Mouse (Mus musculus): ENCODE results near the gene Wfdc3.
A peak's percentile ranks its signal among the peaks of the same experiment; 100 is the strongest.
"Not testable (repeated sequence)": the region's sequence is repeated elsewhere in the genome, so short reads cannot be mapped to it uniquely, and the experiment has no call there.

Gene Wfdc3

GRCm38 (mm10) chr2:164735446-164735845 lies 10.3 kb downstream of the Wfdc3 start:
- DNase-seq: no peak

- DNase-seq: no peak
Measured at GRCm38 (mm10) chr2:164734839-164735238, 10.9 kb downstream of the Wfdc3 start.

- no peak for DNase-seq
Measured at GRCm38 (mm10) chr2:164733259-164733658, 12.5 kb downstream of the Wfdc3 start.

- no peak for DNase-seq
Measured at GRCm38 (mm10) chr2:164731719-164732118, 14.0 kb downstream of the Wfdc3 start.

DNA sequence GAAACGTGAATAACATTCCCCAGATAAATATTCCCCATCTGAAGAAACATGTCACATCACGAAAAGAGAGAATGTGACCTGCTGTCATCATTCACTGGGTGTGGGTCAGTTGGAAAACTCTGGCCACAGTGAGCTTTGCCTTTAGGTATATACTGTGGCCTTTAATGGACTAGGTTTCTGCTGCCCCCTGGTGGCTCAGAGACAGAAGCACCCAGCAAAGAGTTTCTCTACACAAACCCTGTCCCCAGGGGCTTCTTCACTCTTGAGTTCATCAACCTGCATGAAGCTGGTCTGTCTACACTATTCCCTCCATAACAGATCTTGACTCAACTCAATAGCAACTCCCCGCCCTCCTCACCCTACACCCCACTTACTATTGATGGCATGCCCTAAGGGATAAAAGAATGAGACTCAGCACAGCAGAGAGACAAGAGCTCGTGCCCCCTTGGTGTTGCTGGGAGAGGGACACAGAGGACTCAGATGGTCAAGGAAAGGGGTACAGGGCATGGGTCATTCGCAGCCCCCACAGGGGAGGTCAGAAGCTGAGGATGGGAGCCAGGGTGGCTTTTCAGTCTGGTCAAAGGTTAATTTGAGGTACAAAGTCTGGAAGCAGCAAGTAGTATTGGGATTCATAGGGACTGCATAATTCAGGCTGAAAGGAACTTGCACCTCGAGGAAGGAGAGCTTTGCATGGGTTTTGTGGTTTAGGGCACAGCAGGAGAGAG lies 19.7 kb downstream of the Wfdc3 start:
- DNase-seq: peak; percentile 88

- no peak for DNase-seq
Measured at GRCm38 (mm10) chr2:164723276-164723675, 22.5 kb downstream of the Wfdc3 start.

GRCm38 (mm10) chr2:164716194-164716786 lies 29.4 kb downstream of the Wfdc3 start:
- not testable (repeated sequence) for DNase-seq

GRCm38 (mm10) chr2:164715005-164715404 lies 30.7 kb downstream of the Wfdc3 start, which contains the start of gene Spint5:
Gene Spint5 (plus strand): TSS chr2:164715305.
- no peak for DNase-seq

- DNase-seq: no peak
Measured at GRCm38 (mm10) chr2:164705991-164706390, 39.7 kb downstream of the Wfdc3 start.

GRCm38 (mm10) chr2:164705328-164705727 lies 40.4 kb downstream of the Wfdc3 start:
- DNase-seq: no peak

DNA sequence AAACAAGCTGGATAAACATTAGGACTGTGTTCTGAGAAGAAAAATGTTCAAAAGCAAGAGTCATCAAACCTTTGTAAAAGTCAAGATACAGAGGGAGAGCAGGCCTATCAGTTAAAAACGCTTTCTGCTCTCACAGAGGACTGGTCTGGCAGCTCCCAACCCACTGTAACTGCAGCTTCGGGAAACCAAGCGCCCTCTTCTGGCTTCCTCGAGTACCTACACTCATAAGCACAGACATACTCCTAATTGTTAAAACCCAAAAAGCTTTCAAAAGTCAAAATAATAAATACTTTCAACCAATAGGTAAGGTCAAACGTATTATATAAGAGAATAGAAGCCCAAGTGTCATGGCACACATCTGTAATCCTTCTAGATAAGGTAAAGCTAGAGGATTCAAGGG lies 41.5 kb downstream of the Wfdc3 start:
- DNase-seq: no peak

- DNase-seq: no peak
Measured at GRCm38 (mm10) chr2:164701761-164702160, 44.0 kb downstream of the Wfdc3 start.

- DNase-seq: no peak
Measured at GRCm38 (mm10) chr2:164700959-164701358, 44.8 kb downstream of the Wfdc3 start.

DNA sequence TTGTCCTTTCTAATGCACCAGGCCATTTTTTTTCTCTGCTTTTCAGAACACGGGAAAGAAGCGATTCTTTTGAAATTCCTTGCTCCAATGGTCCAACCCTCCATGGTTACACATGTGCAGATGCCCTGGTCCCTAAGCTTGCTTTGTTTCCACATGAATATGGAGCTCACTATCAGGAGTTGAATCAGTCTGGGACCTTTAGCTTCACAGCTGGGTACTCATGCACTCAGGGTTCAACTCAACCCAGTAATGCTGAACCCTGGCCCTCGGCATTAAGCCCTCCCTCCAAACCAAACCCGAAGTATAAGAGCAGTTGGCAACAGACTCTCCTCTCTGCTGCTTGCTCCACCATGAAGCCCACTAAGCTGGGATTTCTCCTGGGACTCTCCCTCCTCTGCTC lies 47.5 kb downstream of the Wfdc3 start, which contains the start of gene Spint4:
Spint4 (plus strand) TSS at position 301 of the 400 bp plus-strand sequence.
- no peak for DNase-seq

DNA sequence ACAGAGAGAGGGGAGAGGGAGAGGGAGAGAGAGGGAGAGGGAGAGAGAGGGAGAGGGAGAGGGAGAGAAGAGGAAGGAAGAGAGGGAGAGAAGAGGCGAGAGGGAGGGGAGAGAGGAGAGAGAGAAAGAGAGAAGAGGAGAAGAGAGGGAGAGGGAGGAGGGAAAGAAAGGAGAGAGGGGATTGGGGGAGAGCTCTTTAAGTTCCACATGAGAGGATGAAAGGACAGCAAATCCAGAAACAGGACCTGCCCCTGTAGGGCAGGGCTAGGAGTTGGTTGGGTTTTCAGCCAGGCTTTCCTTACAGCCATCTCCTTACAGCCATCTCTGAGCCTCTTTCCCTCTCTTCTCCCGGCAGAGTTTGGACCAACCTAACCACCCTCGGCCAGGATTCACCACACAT lies 60.9 kb downstream of the Wfdc3 start, which contains the start of gene Wfdc13:
Wfdc13 (plus strand) TSS at position 301 of the 400 bp plus-strand sequence.
- no peak for DNase-seq

Measured in kidney, postnatal 10 days (tissue).